Mouse (Mus musculus) kidney, postnatal 14 days (tissue): ENCODE measurements around the gene Usp47.
"Not testable (repeated sequence)": the region's sequence is repeated elsewhere in the genome, so short reads cannot be mapped to it uniquely, and the experiment has no call there.

Experiments used
- DNase-seq: peaks from one replicate; pipeline ENCODE4 v3.0.0; 2022; ENCODE audit warnings: mixed read lengths

Usp47 gene

GRCm38 (mm10) chr7:112042758-112043157, 19.5 kb downstream of the Usp47 start:
- DNase-seq: no peak

GRCm38 (mm10) chr7:112045249-112045648, 21.9 kb downstream of the Usp47 start:
- no peak for DNase-seq

GRCm38 (mm10) chr7:112045794-112046388, 22.6 kb downstream of the Usp47 start:
- DNase-seq: no peak

- no peak for DNase-seq
These were observed 25.3 kb downstream of the Usp47 start for GRCm38 (mm10) chr7:112048643-112049042.

- DNase-seq: no peak
These were observed 30.4 kb downstream of the Usp47 start for GRCm38 (mm10) chr7:112053667-112054066.

GRCm38 (mm10) chr7:112055901-112056625, 32.8 kb downstream of the Usp47 start:
- peak; percentile 65 for DNase-seq

GRCm38 (mm10) chr7:112074868-112075267, 51.6 kb downstream of the Usp47 start:
- no peak for DNase-seq

- no peak for DNase-seq
These were observed 59.3 kb downstream of the Usp47 start for GRCm38 (mm10) chr7:112082636-112083035.

- no peak for DNase-seq
These were observed 60.9 kb downstream of the Usp47 start for GRCm38 (mm10) chr7:112084222-112084621.

GRCm38 (mm10) chr7:112085062-112085461, 61.8 kb downstream of the Usp47 start:
- peak; percentile 87 for DNase-seq

GRCm38 (mm10) chr7:112086186-112086585, 62.9 kb downstream of the Usp47 start:
- no peak for DNase-seq

- DNase-seq: not testable (repeated sequence)
These were observed 71.6 kb downstream of the Usp47 start for GRCm38 (mm10) chr7:112094923-112095322.

GRCm38 (mm10) chr7:112100887-112101286, 77.6 kb downstream of the Usp47 start:
- no peak for DNase-seq

- no peak for DNase-seq
These were observed 79.6 kb downstream of the Usp47 start for GRCm38 (mm10) chr7:112102933-112103332.

- no peak for DNase-seq
These were observed 80.5 kb downstream of the Usp47 start for GRCm38 (mm10) chr7:112103816-112104215.

GRCm38 (mm10) chr7:112108757-112109156, 85.5 kb downstream of the Usp47 start:
- DNase-seq: no peak

GRCm38 (mm10) chr7:112110638-112111372, 87.5 kb downstream of the Usp47 start:
- DNase-seq: no peak

- DNase-seq: no peak
These were observed 94.2 kb downstream of the Usp47 start for GRCm38 (mm10) chr7:112117501-112117900.

GRCm38 (mm10) chr7:112118086-112118485, 94.8 kb downstream of the Usp47 start:
- no peak for DNase-seq

GRCm38 (mm10) chr7:112119248-112119647, 95.9 kb downstream of the Usp47 start:
- no peak for DNase-seq

GRCm38 (mm10) chr7:112120861-112121810, 97.8 kb downstream of the Usp47 start:
- peak; percentile 70 for DNase-seq

- no peak for DNase-seq
These were observed 98.7 kb downstream of the Usp47 start for GRCm38 (mm10) chr7:112121866-112122500.
